Mouse (Mus musculus) CH12.LX (cell line): ENCODE measurements at regions not wholly inside any gene's neighbourhood (a gene's known extent, or its start where the extent isn't known, plus 50 kb on each side); places are given as distances from the start of the nearest gene placed in this dataset.

Experiments
- CTCF ChIP-seq, 2 experiments: IDR thresholded peaks in 1 of 2; conservative IDR thresholded peaks in 1 of 2; 2 replicates each; pipeline ENCODE4 v1.5.1; 2011 to 2012; ENCODE audit warnings: low read depth in 2 of 2, low read length in 2 of 2, improper control_type of control experiment in 1 of 2, inconsistent platforms in 1 of 2, mild to moderate bottlenecking in 1 of 2, moderate library complexity in 1 of 2
- POLR2A ChIP-seq: IDR thresholded peaks from 2 replicates; pipeline ENCODE4 v1.6.1; 2011; ENCODE audit warnings: low read depth, mild to moderate bottlenecking, improper control_type of control experiment, low read length
- USF1 ChIP-seq: IDR thresholded peaks from 2 replicates; pipeline ENCODE4 v1.6.1; 2014; ENCODE audit warnings: low read depth, mild to moderate bottlenecking, inconsistent platforms, low read length, improper control_type of control experiment

- no peak for TF ChIP-seq CTCF (conservative IDR thresholded peaks at IDR 0.05 in 1 of 2, IDR thresholded peaks at IDR 0.05 in 1 of 2; ENCODE audit: low read depth in 2 of 2, low read length in 2 of 2)
- no peak for TF ChIP-seq POLR2A
- no peak for TF ChIP-seq USF1
Observed at GRCm38 (mm10) chr4:27346892-27347291, 1000.2 kb upstream of the Manea start.
